Mouse (Mus musculus): Measurements from ENCODE around the gene Clec1a.
"Not testable (repeated sequence)": the region's sequence is repeated elsewhere in the genome, so short reads cannot be mapped to it uniquely, and the experiment has no call there.

The Clec1a gene

DNA sequence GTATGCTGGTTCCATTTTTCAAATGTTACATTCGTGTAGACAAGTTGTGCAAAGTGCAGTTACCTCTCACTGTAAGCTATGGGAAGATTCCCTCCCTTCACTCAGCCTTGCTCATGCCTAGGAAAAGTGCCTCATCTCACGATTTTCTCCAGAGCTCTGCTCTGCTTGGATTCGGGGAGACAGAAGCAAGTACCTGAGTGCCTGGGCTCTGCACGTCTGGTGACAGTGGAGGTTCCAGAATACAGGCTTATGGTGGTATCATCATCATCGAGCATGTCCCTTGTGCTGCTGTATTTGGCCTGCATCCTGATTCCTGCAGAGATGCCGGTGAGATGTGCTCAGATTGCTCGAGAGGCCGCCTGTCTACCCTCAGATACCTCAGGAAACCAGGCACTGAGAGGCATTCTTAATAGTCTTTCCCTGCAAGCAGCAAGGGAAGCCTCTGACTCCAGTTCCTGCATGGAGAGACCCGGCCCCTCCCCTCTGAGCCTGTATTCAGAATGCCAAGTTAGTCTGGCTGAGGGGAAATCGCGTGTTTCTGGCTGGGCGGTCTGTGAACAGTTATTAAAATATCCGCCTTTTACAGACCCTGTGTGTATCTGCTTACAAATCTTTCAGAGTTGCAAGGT, at the start of gene Clec1a:
Gene Clec1a (minus strand): TSS at position 590 of the 629 bp plus-strand sequence.
- no peak for DNase-seq (ENCODE audit: low spot score in 2 of 2)

DNA sequence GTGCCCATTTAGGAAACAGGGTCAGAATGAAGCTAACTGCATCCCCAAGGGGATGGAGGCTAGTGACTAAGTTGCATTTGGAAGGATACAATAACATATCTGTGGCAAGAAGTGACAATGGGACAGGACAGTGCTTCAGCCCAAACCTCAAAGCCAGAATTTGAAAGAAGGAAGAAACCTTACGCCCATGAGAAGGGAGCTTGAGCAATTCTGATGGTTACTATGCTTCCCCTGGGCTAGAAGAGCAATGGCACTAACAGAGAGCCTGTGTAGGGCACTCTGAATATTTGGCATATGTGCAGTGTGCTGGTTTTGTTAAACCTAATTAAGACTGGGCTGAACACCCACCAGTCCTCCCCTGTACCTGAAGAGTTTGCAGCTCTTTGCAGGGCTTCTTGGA, 47.7 kb upstream of the Clec1a start:
- DNase-seq (ENCODE audit: low spot score in 2 of 2), result not testable (repeated sequence)

DNA sequence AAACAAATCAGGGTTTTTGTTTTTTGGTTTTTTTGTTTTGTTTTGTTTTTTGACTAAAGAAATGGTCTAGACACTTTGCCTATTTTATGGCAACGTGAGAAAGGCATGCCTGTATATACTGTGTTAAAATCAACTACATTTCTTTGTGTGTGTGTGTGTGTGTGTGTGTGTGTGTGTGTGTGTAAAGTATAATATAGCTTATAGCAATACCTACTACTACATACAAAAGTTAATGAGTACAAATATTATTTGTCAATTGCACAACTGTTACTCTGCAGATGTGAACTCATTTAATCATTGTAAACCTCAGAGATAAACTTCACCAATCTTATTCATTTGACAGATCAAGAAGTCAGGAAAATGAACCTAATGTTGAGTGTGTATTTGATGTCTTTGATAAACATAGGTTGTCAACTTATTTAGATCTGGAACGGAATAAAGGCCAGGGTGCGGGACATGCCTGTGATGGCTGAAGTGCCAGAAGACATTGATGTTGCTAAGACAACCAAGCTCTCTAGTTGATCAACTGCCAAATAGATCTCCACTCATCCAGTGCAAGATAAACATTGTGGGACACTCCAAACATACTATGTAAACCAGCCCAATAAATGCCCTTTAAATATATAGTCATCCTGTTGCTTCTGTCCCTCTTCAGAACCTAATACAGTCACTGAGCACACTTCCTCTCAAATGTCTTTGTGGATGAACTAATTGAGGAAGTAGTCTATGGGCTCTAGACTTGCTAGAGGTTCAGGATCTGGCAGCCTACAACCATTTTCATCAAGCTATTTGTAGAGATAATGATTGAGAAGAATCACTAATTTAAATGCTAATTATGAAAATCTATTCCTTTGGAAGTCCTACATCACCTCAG, 45.8 kb upstream of the Clec1a start:
- no peak for DNase-seq (ENCODE audit: low spot score in 2 of 2)

DNA sequence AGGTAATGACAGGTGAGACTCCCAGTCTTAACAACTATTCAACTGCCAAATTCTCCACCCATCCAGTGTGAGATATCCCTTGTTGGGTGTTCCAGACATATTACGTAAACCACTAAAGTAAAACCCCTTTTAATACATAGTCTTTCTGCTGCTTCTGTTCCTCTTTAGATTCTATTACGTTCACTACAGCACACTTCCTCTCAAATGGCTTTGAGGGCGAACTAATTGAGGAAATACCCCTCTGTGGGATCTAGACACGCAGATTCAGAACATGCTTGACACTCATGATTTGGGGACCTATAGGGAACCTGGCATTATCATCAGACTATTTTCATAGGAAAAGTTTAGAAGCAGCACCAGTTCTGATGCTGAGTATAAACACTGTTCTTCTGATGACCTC, 43.1 kb upstream of the Clec1a start:
- DNase-seq (ENCODE audit: low spot score in 2 of 2), result no peak

DNA sequence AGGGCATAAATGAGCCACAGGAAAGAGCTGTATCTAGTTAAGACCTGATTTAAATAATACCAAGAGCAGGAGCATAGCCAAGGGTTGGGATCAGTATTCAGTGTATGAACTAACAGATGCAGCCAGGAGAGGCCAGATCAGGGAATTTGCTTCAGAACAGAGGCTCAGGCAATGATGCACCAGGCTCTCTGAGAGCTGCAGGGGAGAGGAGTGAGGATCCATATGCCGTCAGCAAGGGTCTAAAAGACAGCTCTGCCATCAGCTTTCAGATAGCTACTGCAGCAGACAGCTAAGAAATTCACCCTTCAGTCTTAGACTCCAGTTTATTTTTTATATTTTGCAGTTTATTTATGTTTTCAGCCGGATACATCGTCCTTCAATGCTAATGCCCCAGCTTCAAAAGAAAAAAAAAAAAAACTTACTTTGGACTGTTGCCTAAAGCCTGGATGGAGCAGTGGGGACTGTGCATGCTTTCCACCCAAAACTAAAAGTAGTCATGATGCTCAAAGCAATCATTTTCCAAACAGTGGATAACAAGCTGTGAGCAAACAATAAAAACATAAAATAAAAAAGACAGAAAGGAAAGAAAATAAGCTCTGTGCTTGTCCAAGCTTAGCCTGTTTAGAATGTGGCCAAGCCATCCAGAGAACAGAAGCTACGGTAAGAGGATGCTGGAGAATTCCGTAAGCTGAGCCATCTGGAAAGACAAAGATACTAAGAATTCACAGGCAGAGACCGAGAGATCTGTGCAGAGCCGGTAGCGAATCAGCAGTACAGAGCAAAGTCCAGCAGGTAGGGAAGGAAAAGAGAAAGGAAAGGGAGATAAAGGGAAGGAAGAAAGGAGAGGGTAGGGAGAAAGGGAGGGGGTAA, 28.5 kb upstream of the Clec1a start:
- no peak for DNase-seq (ENCODE audit: low spot score in 2 of 2)

DNA sequence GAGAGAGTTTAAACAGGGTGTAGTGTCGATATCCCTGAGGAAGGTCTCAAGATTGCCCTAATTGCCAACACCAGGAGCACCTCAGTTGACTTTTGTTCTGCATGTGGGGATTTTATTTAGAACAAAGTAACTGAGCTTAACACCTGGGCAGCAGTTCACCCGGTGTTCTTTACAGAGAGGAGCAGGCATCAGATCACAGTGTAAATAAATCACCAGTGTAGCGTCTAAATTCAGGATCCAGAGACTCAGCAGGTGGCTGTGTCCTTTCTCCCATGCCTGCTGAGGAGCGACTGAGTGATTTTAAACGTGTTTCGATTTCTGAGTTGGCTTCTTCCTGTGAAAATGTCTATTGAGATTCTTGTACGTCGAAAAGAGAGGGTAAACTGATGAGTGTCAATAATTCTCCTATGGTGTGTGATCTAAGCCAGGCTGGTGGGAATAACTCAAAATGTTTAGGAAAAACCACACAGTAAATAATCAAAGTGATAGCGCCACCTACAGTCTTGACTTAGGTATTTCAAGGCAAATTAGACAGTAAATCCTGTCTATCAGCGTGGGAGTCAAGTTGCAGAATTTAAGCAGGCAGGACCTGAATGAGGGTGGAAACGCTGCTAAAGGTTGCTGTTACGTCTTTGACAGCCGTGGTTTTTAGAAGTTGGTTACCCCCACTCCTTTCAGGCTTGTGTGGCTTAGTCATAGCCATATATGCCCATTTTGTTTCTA, 24.8 kb upstream of the Clec1a start:
- DNase-seq (ENCODE audit: low spot score in 2 of 2), result no peak

DNA sequence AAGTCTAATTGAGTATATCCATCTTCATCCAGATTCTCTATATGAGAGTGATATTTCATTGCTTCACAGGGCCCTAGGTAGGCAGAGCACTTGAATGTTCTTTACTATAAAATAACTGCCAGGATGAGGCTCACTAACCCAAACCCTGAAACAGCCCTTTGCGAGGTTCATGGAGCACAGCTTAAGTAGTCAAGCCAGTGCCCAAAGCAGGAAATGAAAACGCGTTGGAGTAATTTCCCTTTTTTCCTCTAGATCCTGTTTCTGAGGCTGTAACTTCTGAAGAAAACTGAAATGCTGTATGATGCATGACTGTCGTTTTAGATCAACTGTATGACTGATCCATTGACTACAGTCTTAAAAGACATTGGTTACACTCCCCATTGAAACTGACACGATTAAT, 20.8 kb upstream of the Clec1a start:
- DNase-seq (ENCODE audit: low spot score in 2 of 2), result no peak

DNA sequence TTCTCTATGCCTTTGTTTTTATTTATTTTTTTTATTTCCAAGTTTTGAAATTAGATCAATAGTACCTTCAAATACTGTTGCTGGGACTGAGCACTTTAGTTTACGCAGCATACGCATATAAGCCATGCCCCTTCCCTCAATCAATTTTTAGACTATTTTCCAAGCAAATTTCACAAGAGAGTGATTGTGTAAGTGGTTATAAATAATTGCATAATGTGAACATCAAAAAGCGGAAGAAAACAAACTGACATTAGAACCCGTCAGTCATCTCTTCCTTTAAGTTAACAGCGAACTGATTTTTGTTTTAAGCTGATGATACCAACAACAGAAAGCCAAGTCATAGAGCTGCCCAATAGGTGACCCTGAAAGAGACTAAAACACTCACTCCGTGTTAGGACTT, 19.6 kb upstream of the Clec1a start:
- no peak for DNase-seq (ENCODE audit: low spot score in 2 of 2)

DNA sequence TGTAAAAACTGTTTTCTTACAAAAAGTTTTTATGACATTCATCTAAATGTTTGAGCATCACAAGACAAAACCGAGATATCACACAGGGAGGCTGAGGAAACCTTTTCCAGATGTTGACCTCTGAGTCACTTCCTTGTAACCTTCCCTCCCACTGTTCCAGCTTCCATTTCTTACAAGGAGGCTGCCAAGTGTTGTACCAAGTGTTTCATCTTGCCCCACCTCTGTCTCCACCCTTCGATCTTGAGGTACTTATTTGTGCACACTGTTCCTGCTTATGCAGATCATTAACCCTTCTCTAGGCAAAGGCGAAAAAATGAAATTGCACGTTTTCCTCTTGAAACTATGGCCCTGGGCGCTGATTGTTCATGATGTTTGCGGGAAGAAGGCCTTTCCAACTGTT, 2.1 kb downstream of the Clec1a start:
- no peak for DNase-seq (ENCODE audit: low spot score in 2 of 2)

DNA sequence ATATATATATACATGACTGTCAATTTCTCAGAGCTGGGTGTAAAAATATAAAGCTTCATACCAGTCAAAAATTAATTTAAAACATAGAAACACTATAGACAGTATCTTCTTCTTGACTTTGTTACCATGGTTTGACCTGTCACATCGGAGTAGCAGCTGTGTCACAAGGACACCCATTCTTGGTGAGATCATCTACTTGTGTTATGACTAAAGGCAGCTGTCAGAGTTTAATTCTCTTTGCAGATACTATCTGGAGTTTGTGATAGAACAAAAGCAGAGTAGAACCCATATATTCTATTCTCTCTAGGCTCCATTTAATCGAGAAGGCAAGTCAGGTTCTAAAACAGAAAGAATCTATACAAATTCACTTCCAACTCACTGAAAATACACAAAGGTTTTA, 13.8 kb downstream of the Clec1a start:
- no peak for DNase-seq (ENCODE audit: low spot score in 2 of 2)

DNA sequence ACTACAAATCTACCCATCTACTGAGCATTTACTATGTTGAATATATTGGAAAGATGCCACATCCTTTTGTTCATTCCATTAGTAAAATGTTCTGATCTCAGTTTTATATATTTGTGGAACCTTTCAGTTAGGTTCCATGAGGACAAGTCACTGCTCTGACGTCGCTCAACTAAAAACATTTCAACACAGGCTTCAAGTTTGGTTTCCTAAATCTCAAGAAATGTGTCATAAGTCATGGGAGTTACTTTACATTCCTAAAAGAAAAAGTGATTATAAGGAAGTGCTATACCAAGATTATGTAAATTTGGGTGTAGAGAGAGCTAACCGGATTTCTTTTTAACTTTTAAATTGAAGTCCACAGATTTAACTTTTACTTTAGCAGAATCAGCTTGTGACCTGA, 15.8 kb downstream of the Clec1a start:
- no peak for DNase-seq (ENCODE audit: low spot score in 2 of 2)

DNA sequence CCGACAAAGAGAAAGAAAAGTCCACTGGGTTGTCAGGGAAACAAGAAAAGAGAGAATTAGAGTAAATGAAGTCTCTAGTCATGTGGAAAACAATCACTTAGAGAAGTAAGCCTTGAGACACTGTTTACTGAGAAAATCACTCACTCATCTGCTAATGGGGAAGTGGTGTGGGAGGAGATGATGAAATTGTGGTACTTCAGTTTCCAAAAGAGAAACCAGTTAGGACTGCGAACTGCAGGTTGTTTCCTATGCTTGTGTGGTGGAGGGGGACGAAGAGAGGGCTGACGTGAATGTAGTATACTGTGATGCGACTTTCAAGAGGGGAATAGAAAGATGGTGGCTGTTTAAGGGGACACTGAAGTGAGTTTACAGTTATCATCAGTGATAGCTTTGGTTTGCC, 17.6 kb downstream of the Clec1a start:
- DNase-seq (ENCODE audit: low spot score in 2 of 2), result no peak

DNA sequence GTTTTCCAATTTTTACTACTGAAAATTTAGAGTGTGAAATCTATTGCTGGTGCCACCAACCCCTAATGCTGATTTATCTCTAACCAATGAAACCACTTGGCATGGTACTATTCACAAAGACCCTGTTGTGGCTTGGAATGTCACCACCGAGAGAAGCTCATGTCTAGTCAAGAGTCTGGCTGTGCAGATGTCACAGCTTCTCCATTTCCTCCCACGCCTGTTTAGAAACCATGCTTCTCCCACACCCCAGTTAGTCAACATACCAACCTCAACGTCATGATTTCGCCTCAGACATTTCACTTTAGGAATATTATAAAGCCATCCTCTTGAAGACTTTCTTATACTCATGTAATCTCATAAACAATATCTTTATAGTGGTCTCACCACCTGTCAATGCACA, 24.5 kb downstream of the Clec1a start:
- no peak for DNase-seq (ENCODE audit: low spot score in 2 of 2)

DNA sequence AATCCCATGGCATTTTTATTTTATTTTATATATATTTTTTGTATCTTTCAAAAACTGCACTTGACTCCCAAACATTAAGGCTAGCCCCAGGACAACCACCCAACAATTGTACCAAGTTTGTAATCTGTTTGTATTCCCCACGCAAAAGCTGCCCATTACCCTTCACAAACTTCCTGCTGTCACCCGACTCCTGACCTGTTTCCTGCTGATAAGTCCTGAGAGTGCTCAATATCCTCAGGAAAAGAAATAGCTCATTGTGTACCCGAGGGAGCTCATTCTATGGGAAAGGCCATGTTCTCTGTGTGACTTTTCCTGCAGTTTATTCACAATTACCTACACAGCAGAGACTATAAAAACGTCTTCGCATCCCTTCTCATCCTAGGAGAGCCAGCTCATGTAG, 26.0 kb downstream of the Clec1a start:
- no peak for DNase-seq (ENCODE audit: low spot score in 2 of 2)

DNA sequence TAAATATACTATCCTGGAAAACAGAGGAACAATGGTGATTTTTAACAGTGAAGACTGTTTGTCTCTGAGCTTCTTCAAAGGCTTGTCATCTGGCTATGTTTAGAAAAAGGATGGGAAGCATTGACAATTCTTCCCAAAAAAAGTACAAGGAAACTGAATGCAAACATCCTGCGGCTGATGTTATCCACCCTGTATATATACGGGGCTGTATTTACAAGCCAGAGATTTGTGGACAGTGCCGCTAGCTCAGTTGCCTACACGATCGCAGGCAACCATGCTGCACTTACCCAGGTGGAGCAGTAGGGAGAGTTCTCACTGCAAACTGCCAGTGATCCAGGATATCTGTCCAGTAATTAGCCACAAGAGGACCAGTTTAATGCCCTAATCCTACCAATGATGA, 26.6 kb downstream of the Clec1a start:
- no peak for DNase-seq (ENCODE audit: low spot score in 2 of 2)

DNA sequence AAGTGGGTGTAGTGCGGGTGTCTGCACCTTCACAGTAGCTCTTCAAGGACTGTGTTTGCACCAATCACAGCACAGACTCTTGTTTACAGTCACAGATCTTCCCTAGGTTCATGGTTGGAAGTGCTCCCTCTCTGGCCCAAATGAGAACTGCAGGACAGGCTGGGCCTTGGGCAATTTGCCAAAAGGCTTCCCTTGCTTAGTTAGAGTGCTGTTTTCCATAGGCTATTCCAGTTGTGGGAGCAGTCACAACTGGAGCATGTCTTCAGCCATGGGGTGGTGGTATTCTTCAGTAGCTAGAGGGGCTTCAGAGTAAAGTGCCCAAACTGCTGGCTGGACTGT, 28.1 kb downstream of the Clec1a start:
- DNase-seq (ENCODE audit: low spot score in 2 of 2), result peak; percentile 24 to 47

DNA sequence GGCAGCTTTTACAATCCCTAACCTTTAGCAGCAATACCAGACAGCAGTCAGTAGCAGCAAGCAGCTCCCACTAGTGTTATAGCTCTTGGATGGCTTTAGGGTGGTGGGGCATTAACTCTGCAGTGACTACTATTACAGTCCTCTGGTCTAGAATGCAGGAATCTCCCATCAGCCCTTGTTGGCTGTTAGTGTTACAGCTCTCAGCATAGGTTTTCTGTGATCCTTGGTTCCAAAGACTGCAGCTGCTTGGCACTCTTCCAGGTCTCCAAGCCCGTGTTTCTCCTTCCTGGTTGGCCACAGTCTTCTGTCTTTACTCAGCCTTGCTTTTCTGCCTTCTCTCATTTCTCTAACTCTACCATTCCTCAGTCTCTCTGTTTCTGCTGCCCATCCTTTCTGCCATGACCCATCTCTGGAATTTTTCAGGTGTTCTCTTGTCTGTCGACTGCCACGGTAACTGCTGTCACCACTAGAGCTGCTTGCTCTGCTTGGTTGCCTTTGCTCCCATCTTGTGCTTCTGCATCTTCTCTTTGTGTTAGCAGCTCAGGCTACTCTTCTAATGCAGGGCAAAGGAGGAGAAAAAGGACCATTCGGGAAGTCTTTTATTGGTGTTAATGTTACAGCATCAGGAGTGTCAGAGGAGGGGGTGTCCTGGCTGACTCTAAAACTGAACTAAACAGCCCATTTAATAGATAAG, 28.6 kb downstream of the Clec1a start:
- no peak for DNase-seq (ENCODE audit: low spot score in 2 of 2)

DNA sequence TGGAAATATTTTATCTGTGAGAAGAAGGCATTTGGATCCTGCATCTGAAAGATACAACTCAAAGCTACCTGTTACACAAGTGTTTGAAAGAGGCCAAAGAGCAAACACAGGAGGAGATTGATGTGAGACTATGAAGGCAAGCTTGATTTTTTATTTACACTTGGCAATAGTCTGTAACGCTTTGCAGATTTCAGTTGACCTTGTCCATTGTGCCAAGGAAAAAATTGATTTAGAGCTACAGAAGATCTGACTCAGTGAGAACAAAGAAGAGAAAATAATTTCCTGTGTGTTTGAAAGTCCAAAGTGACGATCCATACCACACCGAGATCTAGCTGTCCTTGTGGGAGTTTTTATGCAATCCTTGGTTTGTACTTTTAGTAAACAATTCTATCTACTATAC, 29.5 kb downstream of the Clec1a start:
- no peak for DNase-seq (ENCODE audit: low spot score in 2 of 2)

DNA sequence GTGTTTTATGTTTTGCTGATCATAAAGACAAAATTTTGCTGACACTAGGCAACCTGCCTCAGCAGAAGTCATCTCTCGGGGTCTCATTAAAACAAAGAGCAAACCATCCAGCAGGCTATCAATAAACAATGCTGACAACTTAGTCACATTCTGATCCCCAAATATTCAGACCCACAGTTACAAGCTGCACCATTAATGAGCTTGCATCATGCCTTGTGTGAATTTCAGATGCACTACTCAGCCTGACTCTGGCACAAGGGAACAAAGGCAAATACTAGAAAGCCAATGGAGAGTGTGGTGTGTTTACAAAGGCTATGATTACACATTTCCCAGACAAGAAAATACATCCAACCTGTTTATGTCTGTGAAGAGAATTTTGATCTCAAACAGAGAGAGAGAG, 37.6 kb downstream of the Clec1a start:
- no peak for DNase-seq (ENCODE audit: low spot score in 2 of 2)

DNA sequence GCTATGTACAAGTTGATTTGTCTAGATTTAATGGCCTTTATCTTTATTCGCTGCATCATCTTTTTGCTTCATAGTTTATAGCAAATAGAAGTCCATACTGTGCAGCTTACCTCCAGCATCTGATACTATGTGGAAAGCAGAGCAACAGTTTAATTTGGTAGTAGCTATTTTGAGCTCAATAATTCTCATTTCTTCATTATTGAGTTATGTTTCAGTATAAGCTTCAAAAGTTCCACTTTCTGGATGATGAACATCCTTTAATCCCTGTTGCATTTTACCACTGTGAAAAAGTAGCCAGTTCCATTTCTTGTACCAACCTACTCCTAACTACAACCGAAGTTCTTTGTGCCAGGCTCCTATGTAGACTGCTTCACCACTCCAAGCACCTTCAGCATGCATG, 43.2 kb downstream of the Clec1a start, which contains the start of gene Clec9a:
Gene Clec9a (plus strand): TSS at position 301 of the 400 bp plus-strand sequence.
- DNase-seq (ENCODE audit: low spot score in 2 of 2), result no peak

DNA sequence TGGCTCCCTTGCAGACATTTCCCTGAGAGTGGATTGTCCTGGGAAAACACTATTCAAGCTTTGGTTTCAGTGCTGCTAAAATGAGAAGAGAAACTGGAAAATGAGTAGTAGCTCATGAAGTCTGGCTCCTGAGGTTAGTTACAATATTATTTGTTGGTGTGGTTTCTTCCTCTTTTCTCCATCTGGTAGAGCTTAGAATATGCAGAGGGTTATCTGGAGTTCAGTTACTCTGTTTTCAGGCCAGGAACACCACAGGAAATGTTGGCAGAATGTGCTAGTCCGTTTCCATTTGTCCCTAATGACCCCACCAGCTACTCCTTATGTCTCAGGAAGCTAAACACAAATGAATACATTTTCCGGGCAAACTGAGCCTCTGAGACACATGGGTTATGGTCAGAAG, 44.5 kb downstream of the Clec1a start:
- no peak for DNase-seq (ENCODE audit: low spot score in 2 of 2)
